Mouse (Mus musculus): ENCODE results near the gene BC030870.

- TF ChIP-seq CTCF (IDR thresholded peaks at IDR 0.05; ENCODE audit: low read depth, low read length), result no peak
- no peak for TF ChIP-seq POLR2A (IDR thresholded peaks at IDR 0.05; ENCODE audit: extremely low read depth, insufficient read depth, low read length)
Observed at GRCm38 (mm10) chr8:65037117-65037533, 92.2 kb downstream of the BC030870 start, which contains the start of gene Apela.

All from liver, adult 2 months (tissue).